Mouse (Mus musculus) left cerebral cortex, adult 18-20 months (tissue): ENCODE measurements around the gene Ints3. TPM values are rescaled to one million over a fixed set of nuclear protein-coding genes. Genes with fewer than 3 reads are reported as not detected.

Source experiments
- DNase-seq, 2 experiments: peaks; one replicate each; pipeline ENCODE4 v3.0.0; 2021 to 2022; ENCODE audit warnings: low spot score in 2 of 2, mixed read lengths in 1 of 2
- total RNA-seq, 2 experiments: library from RNA; stranded (reverse); gene quantifications; 2 replicates each; pipeline ENCODE4 v1.2.3; 2021

Gene Ints3
- total RNA-seq, 2 experiments from 2014 or later = 63.1 to 66.1 TPM

DNA sequence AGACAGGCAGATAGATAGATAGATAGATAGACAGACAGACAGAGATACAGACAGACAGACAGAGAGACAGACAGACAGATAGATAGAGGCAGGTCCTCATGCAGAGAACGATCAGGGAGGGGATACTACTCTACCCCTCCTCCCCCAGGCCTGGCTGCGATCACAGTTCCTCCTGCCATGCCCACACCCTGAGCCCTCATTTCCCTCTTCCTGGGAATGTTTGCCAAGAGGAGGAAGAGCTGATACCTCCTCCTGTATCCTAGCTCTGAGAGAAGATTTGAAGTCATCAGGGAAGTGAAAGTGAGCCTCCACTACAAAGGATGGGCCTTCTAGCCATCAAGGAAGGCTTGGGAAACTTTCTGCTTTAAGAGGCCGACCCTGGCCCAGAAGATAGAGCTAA lies 37.8 kb downstream of the Ints3 start:
- no peak for DNase-seq

DNA sequence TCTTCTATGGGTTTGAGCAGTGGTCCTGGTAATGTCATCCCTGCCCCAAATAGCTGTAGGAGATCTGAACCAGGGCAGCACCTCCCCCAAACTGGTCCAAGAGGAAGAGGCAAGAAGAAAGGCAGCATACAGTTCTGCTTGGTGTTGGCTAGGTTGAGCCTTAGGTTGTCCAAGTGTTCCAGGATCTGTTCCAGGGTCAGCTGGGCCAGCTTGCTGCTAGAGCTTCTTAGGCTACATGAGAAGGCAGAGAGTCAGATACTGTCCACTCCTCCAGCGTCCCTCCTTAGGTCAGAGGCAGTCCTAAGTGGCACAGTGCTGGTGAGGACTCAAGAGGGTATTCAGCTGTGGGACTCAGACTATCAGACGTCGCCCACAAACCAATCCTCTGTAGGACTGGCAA lies 40.8 kb downstream of the Ints3 start:
- no peak for DNase-seq

DNA sequence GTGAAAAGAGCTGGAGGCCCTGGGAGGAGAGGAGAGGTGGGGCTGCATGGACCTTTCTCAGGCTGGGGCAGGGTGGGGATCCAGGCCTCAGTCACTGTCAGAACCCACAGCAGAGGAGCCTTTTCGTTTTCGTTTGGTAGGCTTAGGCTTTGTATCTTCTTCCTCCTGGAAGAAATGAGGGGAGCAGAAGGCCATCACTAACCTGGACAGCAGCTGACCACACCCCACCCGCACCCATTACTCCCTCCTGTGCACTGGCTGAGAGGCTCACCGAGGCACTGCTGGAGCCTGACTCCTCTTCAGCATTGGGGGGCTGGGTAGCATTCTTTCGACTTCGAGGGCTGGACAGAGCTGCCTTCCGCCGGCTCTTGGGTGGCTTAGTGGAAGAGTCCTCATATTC lies 41.5 kb downstream of the Ints3 start:
- no peak for DNase-seq

DNA sequence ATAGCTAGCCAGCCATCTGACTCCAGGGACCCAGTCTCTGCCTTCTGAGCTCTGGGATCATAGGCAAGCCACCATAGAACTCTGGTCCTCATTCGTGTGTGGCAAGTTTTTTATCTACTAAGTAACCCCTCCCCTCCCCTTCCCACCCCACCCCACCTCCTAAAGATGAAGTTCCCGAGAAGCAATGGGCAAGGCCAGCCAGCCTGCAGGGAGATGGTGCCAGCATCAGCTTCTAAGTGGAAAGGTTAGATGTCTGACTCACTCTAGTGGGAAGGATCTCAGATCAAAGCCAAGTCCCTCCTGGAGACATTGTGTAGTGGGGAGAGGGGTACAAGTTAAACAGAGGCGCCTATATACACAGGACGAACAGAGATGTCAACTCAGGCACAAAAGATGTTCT lies 42.4 kb downstream of the Ints3 start:
- DNase-seq = no peak

DNA sequence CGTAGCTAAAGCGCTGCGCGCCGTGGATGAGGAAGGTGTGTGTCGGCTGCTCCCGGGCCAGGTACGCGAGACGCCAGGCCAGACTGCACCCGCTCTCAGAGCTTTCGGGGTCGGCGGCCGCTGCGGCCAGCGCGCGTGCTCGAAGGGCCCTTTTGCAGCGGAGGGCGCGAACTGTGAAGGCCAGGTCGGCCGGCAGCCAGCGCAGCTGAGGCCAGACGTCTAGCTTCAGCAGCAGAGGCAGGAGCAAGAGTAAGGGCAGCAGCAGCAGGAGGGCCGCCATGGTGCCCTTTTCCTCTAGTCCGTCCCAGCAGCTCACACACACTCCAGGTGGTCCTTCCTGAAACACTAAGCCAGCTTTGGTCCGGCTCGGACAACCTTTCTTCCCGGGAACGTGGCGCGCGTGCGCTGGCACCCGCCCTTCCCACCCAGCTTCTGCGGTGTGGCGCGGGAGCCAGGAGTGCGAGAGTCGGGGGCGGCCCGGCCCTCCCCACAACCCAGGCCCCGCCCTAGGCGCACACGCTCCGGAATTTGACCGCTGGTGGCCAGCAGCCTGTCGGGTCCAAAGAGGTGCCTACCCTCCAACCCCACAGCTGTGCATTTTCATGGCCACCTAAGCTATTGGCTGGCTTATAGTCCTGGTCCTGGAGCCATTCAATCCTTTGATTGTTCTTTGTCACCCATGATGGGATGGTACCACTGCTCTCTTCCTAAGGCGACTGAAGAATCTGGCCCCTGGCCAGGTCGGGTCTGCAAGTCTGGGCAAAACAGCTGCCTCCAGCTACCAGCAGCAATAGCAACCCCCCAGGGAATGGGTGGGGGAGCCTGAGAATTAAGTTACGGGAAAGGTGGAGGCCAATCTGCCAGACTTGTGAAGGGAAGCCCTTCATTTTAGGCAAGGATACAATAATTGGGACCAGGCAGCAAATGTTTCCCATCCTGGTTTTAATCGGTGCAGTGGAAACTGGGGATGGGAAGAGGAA lies 43.6 kb downstream of the Ints3 start, which contains the start of gene Slc27a3:
Slc27a3 (minus strand) TSS at position 428 of the 980 bp plus-strand sequence.
- DNase-seq = peak; percentile 26 to 45

DNA sequence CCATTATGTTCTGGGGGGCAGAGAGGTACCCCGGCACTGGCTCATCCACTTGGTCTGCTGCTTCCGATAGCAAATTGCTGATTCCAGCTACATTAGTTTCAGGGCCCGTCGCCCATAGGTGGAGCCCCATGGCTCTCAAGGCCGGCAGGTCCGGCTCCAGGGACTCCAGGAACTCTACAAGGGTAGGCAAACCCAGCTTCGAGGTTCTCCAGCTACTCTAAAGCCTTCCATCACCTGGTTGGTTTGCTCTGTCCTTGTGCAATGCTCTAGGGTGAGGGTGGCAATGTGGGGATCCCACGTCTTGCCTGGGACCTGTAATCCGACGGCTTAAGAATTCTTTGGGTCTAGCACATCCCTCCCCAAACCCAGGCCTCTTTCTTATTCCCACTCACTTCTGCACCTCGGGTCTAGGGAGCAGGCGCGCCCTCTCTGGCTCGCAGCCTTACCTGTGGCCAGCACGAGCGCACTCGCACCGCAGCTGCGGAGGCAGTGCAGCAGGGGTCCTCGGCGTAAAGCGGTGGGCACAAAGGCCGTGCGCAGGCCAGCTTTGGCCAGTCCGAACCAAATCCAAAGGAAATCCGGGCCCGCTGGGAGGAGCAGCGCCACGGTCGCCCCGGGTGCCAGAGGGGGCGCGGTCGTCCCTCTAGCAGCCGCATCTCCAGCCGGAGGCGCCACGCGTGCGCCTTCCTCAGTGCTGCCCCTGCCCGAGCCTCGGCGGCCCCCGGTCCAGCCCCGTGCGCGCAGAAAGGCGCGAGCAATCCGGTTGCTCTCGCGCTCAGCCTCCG lies 44.5 kb downstream of the Ints3 start:
- DNase-seq = peak in 1 of 2 experiments; percentile 52

DNA sequence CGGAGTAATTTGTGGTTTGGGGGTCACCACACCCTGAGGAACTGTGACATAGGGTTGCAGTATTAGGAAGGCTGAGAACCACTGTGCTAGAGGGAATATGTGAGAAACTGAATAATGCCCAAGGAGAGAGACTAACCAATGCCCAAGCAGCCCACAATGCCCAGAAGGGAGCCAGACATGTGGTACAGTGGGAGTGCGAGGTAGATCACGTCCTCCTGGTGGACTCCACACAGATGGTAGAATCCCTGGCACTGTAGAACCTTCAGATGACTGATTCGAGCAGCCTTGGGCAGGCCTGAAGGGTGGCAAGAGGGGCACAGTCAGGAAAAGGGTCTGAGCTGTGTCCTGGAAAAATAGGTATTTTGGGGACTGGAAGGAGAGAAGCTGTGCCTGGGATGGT lies 45.2 kb downstream of the Ints3 start:
- no peak for DNase-seq

DNA sequence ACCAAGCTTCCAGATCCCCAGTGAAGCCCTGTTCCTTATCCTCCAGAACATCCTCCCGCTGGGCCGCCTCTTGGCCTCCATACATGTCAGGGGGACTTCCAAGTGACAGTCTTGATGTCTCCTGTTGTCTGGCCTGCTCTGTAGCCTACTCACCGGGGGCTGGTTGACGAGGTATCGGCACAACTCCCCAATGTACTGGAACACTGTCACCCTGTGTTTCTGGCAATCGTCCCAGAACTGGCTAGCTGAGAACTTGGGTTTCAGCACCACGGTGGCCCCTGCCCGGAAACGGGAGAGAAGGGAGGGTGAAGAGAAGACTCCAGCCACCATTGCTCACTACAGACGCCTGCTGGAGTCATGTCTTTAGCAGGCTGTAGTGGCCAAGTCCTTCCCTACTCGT lies 45.9 kb downstream of the Ints3 start:
- peak in 1 of 2 experiments; percentile 35 for DNase-seq

DNA sequence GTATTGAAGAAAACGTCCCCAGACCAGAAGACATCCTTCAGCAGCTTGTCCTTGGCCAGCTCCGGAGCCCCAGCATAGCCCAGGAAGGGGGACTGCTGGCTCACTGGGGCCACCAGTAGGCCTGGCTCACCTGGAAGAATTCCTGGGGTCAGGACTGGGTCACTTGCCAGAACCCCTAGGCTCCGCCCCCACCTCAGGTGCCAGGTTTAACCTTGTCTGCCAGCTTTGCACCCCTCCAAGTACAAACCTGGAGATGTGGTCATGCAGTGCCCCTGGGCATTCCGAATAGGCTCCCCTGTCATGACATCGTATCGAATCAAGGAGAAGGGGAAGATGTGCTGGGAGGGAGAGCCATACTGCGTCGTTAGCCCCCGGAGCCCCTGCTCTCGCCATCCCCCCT lies 46.6 kb downstream of the Ints3 start:
- DNase-seq = no peak

DNA sequence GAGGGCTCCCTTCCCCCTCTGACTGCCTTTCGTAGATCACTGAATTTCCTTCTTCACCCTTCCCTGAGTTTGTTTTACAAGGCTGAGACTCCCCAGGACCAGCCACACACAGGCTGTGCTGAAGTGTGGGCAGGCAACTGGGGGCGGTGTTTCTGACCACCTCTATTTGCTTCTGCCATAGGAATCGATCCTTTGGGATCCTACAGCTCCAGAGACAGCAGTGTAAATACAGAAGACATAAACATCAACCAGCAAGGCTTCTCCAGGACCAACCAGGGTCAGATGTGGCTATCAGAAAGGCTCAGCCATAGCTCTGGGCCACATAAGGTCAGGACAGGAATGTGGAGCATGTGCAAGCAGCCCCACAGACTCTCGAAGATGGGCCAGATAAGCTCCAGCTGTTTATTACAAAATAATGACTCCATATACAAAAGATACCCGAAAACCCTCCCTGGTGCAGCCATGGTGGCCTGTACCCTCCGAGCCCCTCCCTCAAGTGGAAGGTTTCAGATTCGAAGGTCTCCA lies 48.5 kb downstream of the Ints3 start:
- no peak for DNase-seq

DNA sequence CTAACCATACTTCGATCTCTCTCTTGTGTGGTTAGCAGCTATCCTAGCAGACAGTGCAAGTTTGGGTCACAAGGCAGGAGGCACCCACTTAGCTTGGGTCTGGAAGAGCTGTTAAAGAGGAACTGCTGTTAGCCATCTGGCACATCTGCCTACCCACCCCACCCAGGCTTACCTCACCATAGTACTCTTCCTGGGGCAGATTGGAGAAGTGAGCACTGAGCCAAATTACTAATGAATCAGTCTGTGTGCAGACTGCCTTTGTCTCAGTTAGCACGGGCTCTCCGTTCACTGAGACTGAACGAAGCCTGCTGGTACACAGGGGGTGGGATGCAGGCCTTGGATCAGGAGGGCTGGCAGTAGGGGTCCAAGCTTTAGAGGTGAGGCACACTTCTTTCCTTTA lies 49.7 kb downstream of the Ints3 start:
- DNase-seq = no peak

DNA sequence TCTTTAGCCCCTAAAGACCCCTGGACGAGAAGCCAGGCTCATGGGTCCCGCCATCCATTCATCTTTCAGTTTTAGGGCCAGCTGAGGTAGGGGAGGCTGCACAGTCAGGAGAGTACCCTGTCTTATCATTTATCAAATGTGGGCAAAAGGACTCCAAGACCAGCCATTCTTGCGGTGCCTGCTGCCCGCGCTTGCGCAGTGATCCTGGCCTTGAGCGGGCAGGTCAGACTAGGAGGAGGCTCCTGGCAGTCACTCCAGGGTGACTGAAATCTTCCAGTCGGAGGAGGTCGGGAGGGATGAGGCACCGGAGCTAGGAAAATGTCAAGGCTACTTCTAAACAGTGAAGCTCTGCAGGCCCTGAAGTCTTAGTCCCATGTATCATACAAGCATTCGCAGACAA lies 51.7 kb downstream of the Ints3 start:
- no peak for DNase-seq

DNA sequence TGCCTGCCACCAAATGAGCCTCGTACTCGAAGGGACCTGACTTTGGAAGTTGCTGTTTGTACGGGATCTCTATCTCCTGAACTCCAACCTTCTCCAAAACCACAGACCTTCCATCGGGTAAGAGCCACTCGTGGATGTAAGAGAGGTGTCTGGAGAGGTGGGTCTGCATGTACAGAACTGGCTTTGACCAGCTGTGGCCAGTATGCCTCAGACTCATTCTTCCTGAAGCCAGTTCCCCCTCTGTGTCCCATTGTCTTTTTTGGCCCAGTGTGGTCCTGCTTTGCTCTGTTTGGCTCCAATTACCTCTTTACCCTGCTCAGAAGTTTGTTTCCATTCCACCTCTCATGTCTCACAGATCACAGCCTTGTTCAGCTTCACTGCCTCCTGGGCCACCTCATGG lies 54.9 kb downstream of the Ints3 start:
- no peak for DNase-seq

DNA sequence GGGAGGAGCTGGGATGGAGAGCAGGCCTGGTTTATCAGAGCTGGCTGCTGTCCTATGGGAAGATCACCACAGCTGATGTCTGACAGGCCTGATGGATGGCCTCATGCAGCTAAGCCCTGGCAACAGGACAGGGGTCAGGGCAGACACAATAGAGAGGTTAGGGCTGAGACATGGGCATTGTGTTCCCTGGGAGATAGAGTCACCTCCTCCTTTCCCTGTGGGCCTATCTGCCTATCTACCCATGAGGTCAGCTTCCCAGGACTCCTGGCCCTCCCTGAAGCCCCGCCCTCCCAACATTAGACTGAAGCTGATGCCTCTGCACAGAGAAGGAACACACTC lies 57.2 kb downstream of the Ints3 start:
- DNase-seq = no peak

DNA sequence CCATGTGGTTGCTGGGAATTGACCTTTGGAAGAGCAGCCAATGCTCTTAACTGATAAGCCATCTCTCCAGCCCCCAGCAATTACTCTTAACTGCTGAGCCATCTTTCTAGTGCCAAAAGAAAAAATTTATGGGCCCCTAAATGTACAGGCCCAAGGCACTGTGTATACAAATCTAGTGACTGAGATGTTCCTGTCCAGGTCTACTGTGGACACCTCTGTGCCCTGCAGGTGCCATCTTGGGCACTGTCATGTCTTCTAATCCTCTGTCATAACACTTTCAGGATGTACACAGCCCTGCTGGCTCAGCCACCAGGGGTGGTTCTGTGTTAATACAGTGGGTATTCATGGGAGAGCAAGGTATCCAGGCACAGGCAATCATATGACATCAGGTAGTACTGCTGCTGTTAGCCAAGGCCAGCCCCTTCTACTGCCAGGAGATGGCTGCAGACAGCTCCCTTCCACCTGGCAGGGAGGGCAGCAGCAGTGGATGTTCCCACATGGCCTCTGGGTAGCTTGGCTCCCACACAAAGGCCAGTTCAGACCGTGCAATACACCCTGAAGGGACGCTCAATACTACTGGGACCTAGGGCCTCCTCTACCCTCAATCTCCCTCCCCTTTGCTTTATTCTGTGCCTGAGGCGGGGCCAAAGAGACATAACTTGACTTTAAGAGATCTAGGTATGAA lies 57.7 kb downstream of the Ints3 start:
- DNase-seq = no peak

DNA sequence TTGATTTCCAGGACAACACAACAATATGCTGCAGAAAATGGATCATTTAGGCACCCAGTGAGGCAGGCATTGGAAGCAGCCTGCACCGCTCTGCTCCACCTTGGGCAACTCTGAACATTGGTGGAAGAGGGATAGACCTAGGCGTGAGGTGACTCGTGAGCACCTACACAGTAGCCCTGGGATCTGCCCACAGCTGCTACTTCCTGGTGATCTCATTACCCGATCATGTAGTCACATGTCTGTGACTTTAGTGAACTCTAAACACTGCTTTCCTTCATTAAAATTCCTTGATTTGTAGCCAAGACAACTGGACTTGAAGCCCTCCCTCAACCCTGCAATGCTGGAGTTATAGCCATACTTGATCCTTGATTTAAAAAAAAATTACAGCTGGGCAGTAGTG lies 59.1 kb downstream of the Ints3 start:
- DNase-seq = no peak

DNA sequence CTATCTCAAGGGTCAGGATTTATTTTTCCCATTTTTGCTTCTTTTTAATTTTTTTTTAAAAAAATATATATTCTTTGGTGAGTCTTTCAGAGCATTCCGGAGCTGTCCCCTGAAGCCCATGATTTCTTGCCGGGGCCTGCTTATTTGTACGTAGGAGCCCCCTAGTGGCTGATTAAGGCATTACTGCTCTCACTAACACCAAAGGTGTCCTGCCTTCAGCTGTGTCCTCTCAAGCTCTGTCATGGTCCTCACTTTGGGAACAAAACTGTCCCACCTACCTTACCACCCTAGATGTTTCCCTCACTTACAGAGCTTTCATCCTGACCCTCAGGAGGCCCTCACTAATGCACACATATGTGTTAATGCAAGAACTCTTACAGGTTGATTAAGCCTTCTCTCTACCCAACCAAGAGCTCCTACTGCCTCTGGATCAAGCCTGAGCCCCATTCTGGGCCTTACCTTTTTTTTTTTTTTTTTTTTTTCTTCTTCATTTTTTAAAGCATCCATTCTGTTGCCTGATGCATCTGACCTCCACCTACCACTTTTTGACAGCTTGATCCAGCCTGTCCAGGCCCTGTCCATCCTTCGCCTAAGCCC lies 59.9 kb downstream of the Ints3 start:
- peak; percentile 79 to 88 for DNase-seq

DNA sequence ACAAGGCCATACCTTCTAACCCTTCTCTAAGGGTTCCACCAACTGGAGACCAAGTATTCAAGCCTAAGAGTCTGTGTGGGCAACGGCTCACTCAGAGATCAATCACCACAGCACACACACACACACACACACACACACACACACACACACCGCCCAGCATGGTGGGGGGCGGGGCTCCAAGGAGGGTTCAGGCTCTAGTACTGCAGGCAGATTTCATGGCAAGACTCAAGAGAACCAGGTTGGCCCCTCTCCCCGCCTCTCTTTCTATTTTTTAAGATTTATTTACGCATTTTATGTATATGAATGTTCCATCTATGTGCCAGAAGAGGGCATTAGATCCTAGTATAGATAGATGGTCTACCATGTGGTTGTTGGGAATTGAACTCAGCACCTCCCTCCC lies 60.6 kb downstream of the Ints3 start:
- no peak for DNase-seq

DNA sequence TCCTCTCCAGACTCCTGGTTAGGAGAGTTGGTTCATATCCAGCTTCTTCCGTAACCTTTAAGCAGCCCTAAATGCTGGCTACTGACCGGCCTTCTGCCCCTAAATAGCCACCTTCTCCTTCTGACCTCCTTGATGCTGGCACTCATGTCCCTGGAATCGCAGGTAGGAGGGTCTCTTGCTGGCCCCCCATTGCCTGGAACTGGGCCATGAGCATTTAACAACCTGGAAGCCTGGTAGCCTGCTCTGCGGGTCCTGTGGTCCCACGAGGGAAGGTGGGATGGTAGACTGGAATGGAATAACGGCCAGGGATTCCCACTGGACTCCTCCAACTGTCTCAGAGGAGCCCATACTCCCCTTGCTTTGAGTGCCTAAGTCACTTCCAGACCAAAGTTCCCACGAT lies 61.6 kb downstream of the Ints3 start:
- no peak for DNase-seq

DNA sequence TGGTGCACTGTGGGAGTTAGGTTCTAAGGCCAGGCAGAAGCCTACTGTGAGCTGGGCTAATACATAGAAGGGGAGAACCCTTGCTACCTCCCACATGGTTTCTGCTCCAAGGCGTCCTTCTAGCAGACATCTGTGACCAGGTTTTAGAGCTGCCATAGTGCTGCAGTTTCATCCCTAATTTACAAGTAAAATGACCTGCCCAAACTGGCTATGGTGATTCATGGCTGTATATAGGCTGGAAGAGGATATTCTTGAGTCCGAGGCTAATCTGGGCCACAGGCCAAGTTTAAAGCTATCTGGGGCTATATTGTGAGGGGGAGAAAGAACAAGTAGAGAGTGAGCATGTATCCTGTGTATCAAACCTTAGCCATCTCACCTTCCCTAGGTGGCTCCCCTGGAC lies 64.4 kb downstream of the Ints3 start:
- peak; percentile 56 to 66 for DNase-seq

DNA sequence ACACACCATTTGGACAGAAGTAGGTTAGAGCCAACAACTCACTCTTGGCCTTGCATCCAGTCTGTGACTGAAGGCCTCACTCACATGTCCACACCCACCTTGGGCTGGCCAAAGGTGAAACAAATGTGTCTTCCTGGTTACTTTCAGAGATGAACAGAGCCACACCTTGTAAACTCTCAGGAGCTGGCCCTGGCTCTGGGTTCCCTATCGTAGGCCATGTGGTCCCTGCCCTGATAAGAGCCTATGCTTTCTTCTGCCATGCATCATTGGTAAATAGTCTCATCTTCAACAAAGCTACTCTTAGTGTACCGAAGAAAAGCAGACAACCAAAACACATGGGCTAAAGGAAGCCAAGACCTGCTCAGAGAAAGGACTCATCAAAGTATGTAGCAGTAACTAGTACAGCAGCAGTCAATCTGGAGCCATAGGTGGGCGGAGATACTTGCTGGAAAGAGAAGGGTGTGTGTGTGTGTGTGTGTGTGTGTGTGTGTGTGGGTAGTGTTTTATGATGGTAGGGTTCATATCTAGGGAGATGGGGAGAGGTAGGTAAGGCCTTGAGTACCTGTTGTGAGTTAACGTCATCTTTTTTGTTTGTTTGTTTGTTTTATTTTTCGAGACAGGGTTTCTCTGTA lies 66.3 kb downstream of the Ints3 start:
- DNase-seq = no peak
